Mouse (Mus musculus) erythroblast, adult 5-6 weeks (primary cell): ENCODE measurements around the gene Mrgpra3. TPM values are rescaled to one million over a fixed set of nuclear protein-coding genes. Genes with fewer than 3 reads are reported as not detected.

ENCODE experiments used
- ATAC-seq: replicated peaks from 2 replicates; pipeline ENCODE4 v1.8.0; 2016; ENCODE audit warnings: moderate number of reproducible peaks, mild to moderate bottlenecking, moderate TSS enrichment, inconsistent platforms; ENCODE audit not compliant: poor library complexity, low FRiP score, severe bottlenecking
- total RNA-seq, 2 experiments: library from RNA; stranded (forward) in 1 of 2; stranded (reverse) in 1 of 2; fragments of 150-400 nt in 1 of 2; fragments of 200-764, 138-1000 nt in 1 of 2; gene quantifications; 2 replicates each; pipeline versions ENCODE4 v1.2.3 to v1.2.4; 2015 to 2017; ENCODE audit warnings: low replicate concordance in 2 of 2

Mrgpra3 gene
- not detected in 2 replicates for total RNA-seq (2015; ENCODE audit: low replicate concordance)
- not detected in 2 replicates for total RNA-seq (2017; ENCODE audit: low replicate concordance)

GRCm38 (mm10) chr7:47601272-47601671 lies at the start of gene Mrgpra3:
Gene Mrgpra3, minus strand, starts transcription at chr7:47601372.
- no peak for ATAC-seq

Other genes with a start within 250 kb of the Mrgpra3 start
- gene Mrgpra1, start 247.1 kb downstream of the Mrgpra3 start, total RNA-seq (2015; ENCODE audit: low replicate concordance): not detected in 2 replicates
- not detected in 2 replicates for gene Mrgpra1, start 247.1 kb downstream of the Mrgpra3 start, total RNA-seq (2017; ENCODE audit: low replicate concordance)
- gene Mrgpra2a, start 149.2 kb downstream of the Mrgpra3 start, total RNA-seq (2015; ENCODE audit: low replicate concordance): 1.9 TPM in 1 of 2 replicates, not detected in the other
- 2.0 TPM in 1 of 2 replicates, not detected in the other for gene Mrgpra2a, start 149.2 kb downstream of the Mrgpra3 start, total RNA-seq (2017; ENCODE audit: low replicate concordance)
- 33.0 and 39.7 TPM in 2 replicates for gene Mrgpra2b, start 72.5 kb downstream of the Mrgpra3 start, total RNA-seq (2015; ENCODE audit: low replicate concordance)
- gene Mrgpra2b, start 72.5 kb downstream of the Mrgpra3 start, total RNA-seq (2017; ENCODE audit: low replicate concordance): 7.2 and 19.9 TPM in 2 replicates